Mouse (Mus musculus) intestine, embryonic 15.5 days (tissue): ENCODE results near the gene D6Ertd527e. TPM values are rescaled to one million over a fixed set of nuclear protein-coding genes. Genes with fewer than 3 reads are reported as not detected.

ENCODE experiments used
- ATAC-seq: fragments of 200-750 bp; cut with Nextera tagmentation; 2 replicates; pipeline ENCODE4 v1.8.0; 2017; ENCODE audit warnings: moderate TSS enrichment, moderate library complexity
- H3K27ac ChIP-seq: fragments of 300-500 bp; sonication (generic); 2 replicates; pipeline ENCODE4 v1.5.1; 2015; ENCODE audit warnings: mild to moderate bottlenecking, inconsistent platforms
- H3K27me3 ChIP-seq: fragments of 300-500 bp; sonication (generic); replicated peaks from 2 replicates; pipeline ENCODE4 v1.6.1; 2015; ENCODE audit warnings: inconsistent platforms
- H3K36me3 ChIP-seq: fragments of 300-500 bp; sonication (generic); 2 replicates; pipeline ENCODE4 v1.6.1; 2015; ENCODE audit warnings: inconsistent platforms
- H3K4me1 ChIP-seq: fragments of 300-500 bp; sonication (generic); replicated peaks from 2 replicates; pipeline ENCODE4 v1.6.1; 2015; ENCODE audit warnings: inconsistent platforms
- H3K4me2 ChIP-seq: fragments of 300-500 bp; sonication (generic); replicated peaks from 2 replicates; pipeline ENCODE4 v1.6.1; 2015; ENCODE audit warnings: mild to moderate bottlenecking, inconsistent platforms
- H3K4me3 ChIP-seq: fragments of 300-500 bp; sonication (generic); replicated peaks from 2 replicates; pipeline ENCODE4 v1.5.1; 2015; ENCODE audit warnings: inconsistent platforms
- H3K9ac ChIP-seq: fragments of 300-500 bp; sonication (generic); 2 replicates; pipeline ENCODE4 v1.6.1; 2015; ENCODE audit warnings: inconsistent platforms
- H3K9me3 ChIP-seq: fragments of 300-500 bp; sonication (generic); 2 replicates; pipeline ENCODE4 v1.6.1; 2016; ENCODE audit warnings: inconsistent platforms
- WGBS: fragments of 180-500 bp; shearing (Covaris S2); methylation state at CpG from one replicate; pipeline ENCODE4 v1.1.7; 2015; 5-methylcytosine and 5-hydroxymethylcytosine counted together
- polyA plus RNA-seq: library from polyadenylated mRNA; unstranded; fragments of >200 nt; fragmentation: Nextera tagmentation; extraction: Ambion mirVana; gene quantifications from 2 replicates; pipeline ENCODE4 v1.2.1, GENCODE M21; 2015

The D6Ertd527e gene
- polyA plus RNA-seq, 1 experiment from 2014 or later: 0.30 TPM

DNA sequence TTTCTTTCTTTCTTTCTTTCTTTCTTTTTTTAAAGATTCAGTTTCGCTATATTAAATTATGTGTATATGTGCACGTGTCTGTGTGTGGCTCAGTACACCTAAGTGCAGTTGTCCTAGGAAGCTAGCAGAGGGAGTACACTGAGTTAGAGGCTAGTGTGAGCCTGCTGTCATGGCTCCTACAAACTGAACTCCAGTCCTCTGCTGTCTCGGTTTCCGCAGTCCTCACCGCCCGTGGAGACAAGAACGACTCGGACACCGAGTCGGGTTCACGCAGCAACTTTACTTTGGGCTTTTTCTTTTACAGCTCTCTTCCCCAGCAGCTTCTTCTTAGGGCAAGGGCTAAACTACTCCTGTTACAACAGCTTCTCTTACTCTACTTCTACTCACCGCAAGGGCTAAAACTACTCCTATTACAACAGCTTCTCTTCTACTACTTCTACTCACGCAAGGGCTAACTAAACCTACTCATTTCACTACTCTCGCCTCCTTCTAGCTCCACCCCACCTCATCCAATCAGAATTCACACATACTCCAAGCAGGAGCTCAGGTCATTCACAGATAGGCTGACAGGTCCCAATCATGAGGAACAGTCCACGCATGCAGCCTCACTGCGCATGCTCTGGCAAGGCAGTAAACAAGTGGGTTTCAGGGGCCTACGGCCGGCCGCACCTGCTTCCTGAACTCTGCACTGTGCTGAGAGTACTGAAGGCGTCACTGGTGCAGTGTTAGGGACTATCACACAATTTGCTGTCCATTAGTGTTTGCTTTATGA, 14.7 kb downstream of the D6Ertd527e start:
- 75% methylated on average over 20 of the region's 20 CpGs for WGBS
- Histone ChIP-seq H3K4me2 (peak overlapping the region; percentile 26; the same call in 1 of the 2 replicates), H3K36me3 (no peaks in the 10 kb centered on the region), H3K27me3 (no peaks in the 10 kb centered on the region), H3K4me3 (no peak overlapping the region), H3K4me1 (no peaks in the 10 kb centered on the region), H3K27ac (peak overlapping the region; percentile 51; the same call in 1 of the 2 replicates), H3K9me3 (no peaks in the 10 kb centered on the region), H3K9ac (no peak overlapping the region)
- peak; percentile 90 for ATAC-seq

DNA sequence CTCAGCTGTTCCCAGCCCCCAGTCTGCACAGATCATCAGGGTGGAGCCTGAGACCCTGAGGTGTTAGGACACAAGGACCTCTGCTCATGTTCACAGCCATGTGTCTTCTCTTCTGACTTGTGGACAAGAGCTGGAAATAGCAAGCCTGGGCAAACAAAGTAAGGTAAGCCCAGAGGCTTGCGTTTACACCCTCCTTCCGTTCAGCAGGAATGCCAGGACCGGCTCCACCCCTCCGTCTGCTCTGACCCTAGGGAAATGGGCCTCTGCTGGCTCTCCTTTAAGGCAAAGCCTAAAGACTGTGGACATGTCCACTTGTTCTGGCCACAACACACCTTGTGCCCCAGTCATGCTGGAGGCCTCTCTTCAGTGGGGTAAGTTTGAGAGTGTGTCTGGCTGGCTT, 15.4 kb downstream of the D6Ertd527e start:
- Histone ChIP-seq H3K4me2 (peak overlapping the region; percentile 26; the same call in 1 of the 2 replicates), H3K9ac (no peak overlapping the region), H3K27me3 (no peaks in the 10 kb centered on the region), H3K4me3 (no peak overlapping the region), H3K27ac (peak overlapping the region; percentile 51; the same call in 1 of the 2 replicates), H3K4me1 (no peaks in the 10 kb centered on the region), H3K9me3 (no peaks in the 10 kb centered on the region), H3K36me3 (no peaks in the 10 kb centered on the region)
- peak; percentile 77 for ATAC-seq
- WGBS: 31% methylated on average over 4 of the region's 4 CpGs

DNA sequence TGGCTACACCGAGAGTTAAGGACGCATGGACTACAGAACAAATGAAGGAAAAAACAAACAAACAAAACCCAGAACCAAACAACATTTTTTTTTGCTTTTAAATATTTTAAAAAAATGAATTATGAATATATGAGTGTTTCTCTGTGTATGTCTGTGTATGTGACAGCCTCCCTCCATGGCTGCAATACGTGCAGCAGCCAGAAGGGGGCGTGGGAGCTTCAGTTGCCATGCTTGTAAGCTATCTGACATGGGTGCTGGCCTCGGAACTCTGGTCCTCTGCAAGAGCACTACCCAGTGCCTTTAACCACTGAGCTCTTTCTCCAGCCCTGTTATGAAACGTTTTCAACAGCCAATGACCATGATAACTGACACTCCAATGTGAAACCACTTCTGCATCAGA, 16.1 kb downstream of the D6Ertd527e start:
- no peak for ATAC-seq
- Histone ChIP-seq H3K27ac (no peak overlapping the region), H3K9ac (no peak overlapping the region), H3K36me3 (no peaks in the 10 kb centered on the region), H3K4me2 (no peak overlapping the region), H3K4me3 (no peak overlapping the region), H3K27me3 (no peaks in the 10 kb centered on the region), H3K4me1 (no peaks in the 10 kb centered on the region), H3K9me3 (no peaks in the 10 kb centered on the region)
- 82% methylated on average over 6 of the region's 6 CpGs for WGBS

DNA sequence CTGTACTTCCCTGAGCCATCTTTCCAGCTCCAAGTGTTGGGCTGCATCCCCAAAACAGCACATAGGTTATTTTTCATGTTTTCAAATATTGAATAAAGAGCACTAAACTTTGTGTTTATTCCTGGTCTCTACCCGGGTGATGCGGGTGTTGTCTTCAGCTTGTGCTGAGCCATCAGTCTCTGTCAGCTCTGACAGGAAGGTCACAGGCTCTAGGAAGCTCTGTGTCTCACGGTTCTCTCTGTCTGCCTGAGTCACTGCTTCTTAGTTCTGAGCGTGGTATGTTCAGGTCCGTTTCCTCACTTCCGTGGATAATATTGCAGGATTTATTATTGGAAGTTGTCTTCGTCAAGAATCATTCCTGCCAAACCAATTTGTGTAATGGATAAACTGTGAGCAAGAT, 17.4 kb downstream of the D6Ertd527e start:
- ATAC-seq: no peak
- no peak overlapping the region for H3K27ac ChIP-seq
- no peaks in the 10 kb centered on the region for H3K36me3 ChIP-seq
- H3K9me3 ChIP-seq: no peaks in the 10 kb centered on the region
- no peaks in the 10 kb centered on the region for H3K27me3 ChIP-seq
- H3K4me2 ChIP-seq: no peak overlapping the region
- no peak overlapping the region for H3K9ac ChIP-seq
- WGBS: 69% methylated on average over 7 of the region's 7 CpGs
- peaks cover 4% of the 10 kb centered on the region; the same call in 1 of the 2 replicates for H3K4me1 ChIP-seq
- H3K4me3 ChIP-seq: no peak overlapping the region

DNA sequence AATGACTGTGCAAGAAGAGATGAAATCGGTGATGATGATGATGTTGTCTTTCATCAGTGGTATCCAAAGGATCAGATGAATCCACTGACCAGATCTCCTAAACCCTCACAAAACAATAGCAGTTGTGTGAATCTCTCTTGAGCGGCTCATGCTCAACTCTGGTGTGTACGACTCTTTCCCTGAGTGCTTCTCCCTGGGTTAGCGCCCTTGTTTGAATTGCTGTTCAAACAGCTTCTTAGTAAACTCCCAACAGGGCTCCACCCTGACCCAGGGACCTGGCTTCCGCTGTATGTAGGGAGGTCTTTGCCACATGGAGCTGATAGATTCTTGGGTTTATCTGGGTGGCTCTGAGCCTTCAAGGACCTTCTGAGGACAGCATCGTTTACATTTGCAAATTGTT, 18.9 kb downstream of the D6Ertd527e start:
- Histone ChIP-seq H3K36me3 (no peaks in the 10 kb centered on the region), H3K27ac (no peak overlapping the region), H3K4me1 (peaks cover 10% of the 10 kb centered on the region; the same call in 1 of the 2 replicates), H3K4me2 (no peak overlapping the region), H3K9ac (no peak overlapping the region), H3K9me3 (no peaks in the 10 kb centered on the region), H3K4me3 (no peak overlapping the region), H3K27me3 (no peaks in the 10 kb centered on the region)
- 73% methylated on average over 6 of the region's 6 CpGs for WGBS
- ATAC-seq: no peak

DNA sequence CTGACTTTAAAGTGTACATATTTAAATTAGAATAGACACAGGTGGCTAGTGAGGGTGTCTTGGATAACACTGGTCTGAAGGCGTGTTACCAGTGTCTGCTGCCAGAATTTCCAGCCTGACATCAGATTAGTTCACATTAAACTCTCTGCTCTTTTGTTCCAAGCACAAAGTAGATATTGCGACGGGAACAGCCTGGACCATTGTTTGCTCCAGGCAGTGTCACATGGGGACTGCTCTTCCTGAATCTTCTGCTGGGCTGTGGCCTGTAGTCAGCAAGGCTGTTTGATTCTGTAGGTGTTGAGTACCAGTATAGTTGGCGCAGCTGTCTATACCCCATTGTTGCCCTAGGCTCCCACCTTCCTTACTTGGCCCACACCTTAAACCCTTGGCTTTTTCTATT, 19.4 kb downstream of the D6Ertd527e start:
- no peak overlapping the region for H3K27ac ChIP-seq
- ATAC-seq: no peak
- H3K4me1 ChIP-seq: peaks cover 10% of the 10 kb centered on the region; the same call in 1 of the 2 replicates
- no peaks in the 10 kb centered on the region for H3K9me3 ChIP-seq
- no peak overlapping the region for H3K4me2 ChIP-seq
- H3K9ac ChIP-seq: no peak overlapping the region
- H3K27me3 ChIP-seq: no peaks in the 10 kb centered on the region
- no peaks in the 10 kb centered on the region for H3K36me3 ChIP-seq
- H3K4me3 ChIP-seq: no peak overlapping the region
- 82% methylated on average over 4 of the region's 4 CpGs for WGBS

DNA sequence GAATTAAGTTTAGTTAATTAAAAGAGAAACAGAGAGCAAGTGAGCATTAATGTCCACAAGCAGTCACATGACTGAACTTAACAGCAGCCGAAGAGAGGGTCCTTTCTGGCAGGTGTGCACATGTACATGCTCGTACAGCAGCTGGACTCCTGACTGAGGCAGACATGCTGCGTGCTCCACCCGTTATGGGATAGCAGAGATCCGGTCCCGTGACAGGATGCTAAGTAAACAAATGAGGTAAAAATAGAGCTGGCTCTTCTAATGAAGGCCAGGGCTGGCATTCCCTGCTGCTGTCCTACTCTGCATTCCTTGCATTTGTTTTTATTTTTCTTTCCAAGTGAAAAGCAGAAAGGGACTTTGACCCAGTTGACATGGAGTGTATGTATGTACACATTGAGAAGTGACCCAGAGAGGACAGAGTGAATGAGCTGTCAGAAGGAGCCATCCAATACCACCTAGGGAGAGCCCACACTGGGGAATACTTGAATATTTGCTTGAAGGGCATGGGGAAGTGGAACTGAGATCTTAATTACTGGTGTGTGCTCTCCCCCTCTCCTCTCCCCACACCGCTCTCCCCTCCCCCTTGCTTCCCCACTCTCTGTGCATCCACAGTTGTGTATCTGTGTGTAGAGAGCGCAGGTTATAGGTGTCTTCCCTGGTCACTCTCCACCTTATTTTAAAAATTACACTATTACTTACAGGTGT, 22.7 kb downstream of the D6Ertd527e start:
- H3K36me3 ChIP-seq: no peaks in the 10 kb centered on the region
- H3K9ac ChIP-seq: no peak overlapping the region
- H3K9me3 ChIP-seq: no peaks in the 10 kb centered on the region
- no peaks in the 10 kb centered on the region for H3K27me3 ChIP-seq
- H3K4me3 ChIP-seq: no peak overlapping the region
- H3K27ac ChIP-seq: no peak overlapping the region
- peak; percentile 78 for ATAC-seq
- H3K4me1 ChIP-seq: peaks cover 10% of the 10 kb centered on the region; the same call in 1 of the 2 replicates
- WGBS: 37% methylated on average over 8 of the region's 8 CpGs
- H3K4me2 ChIP-seq: 0 out of 2 replicates have a peak overlapping the region, but pooled peaks have one; percentile 13

DNA sequence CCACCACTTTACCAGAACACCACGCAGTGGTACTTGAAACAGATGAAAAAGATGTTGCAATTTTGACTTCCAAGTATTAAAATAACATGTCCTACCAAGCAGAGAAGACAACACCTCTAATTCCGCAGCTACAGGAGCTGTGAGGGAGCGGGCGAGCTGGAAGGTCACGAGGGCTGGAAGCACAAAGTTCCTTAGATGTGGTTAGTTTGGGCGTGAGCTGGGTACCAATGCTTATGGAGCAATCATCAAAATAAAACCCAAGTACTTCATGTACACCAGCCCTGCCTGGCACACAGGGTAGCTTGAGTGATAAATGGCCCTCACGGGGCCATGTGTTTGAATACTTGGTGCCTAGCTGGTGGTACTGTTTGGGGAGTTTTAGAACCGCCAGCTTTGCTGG, 25.3 kb downstream of the D6Ertd527e start:
- Histone ChIP-seq H3K4me2 (no peak overlapping the region), H3K4me1 (peaks cover 10% of the 10 kb centered on the region; the same call in 1 of the 2 replicates), H3K9me3 (no peaks in the 10 kb centered on the region), H3K9ac (no peak overlapping the region), H3K27me3 (no peaks in the 10 kb centered on the region), H3K36me3 (no peaks in the 10 kb centered on the region), H3K4me3 (no peak overlapping the region), H3K27ac (no peak overlapping the region)
- WGBS: 86% methylated on average over 8 of the region's 8 CpGs
- ATAC-seq: no peak

DNA sequence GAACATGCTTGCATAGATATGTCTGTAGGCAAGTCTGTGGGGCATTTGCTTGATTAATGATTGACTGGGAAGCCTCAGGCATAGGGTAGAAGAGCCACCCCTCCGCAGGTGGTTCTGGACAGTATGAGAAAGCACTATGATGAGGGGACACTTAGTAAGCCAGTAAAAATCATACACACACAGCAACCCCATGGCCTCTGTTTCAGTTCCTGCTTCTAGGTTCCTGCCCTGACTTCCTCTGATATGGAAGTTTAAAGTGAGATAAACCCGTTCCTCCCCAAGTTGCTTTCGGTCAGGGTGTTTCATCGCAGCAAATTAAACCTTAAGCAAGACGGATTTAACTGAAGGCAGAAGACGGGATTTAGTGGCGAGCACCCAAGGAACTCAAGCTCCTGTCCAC, 26.1 kb downstream of the D6Ertd527e start:
- WGBS: 92% methylated on average over 7 of the region's 7 CpGs

DNA sequence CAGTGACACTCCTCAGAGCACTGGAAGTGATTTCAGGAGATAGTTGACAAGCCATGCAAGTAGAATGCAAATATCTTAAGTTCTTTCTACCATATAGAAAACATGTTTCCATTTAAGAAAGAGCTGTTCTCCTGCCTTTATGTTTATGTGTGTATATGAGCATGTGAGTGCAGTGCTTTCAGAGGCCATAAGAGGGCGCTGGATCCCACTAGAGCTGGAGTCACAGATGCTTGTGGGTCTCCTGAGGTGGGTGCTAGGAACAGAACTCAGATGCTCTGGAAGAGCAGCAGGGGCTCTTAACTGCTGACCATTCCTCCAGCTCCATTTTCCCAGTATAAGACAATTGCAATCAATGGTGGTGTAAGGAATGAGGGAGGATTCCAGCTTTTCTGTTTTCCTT, 26.5 kb downstream of the D6Ertd527e start:
- Histone ChIP-seq H3K27me3 (no peaks in the 10 kb centered on the region), H3K9ac (no peak overlapping the region), H3K4me1 (peaks cover 10% of the 10 kb centered on the region; the same call in 1 of the 2 replicates), H3K27ac (no peak overlapping the region), H3K36me3 (0 out of 2 replicates have a peak, but pooled peaks cover under 1% of the 10 kb centered on the region), H3K4me2 (no peak overlapping the region), H3K4me3 (no peak overlapping the region), H3K9me3 (no peaks in the 10 kb centered on the region)
- WGBS: 82% methylated on average over 1 of the region's 1 CpGs
- ATAC-seq: no peak

More for the DNA sequence above, 26.1 kb downstream of the D6Ertd527e start:
- H3K9ac ChIP-seq: no peak overlapping the region
- H3K27ac ChIP-seq: no peak overlapping the region
- no peaks in the 10 kb centered on the region for H3K36me3 ChIP-seq
- no peaks in the 10 kb centered on the region for H3K9me3 ChIP-seq
- H3K27me3 ChIP-seq: no peaks in the 10 kb centered on the region
- H3K4me2 ChIP-seq: no peak overlapping the region
- H3K4me3 ChIP-seq: no peak overlapping the region
- no peak for ATAC-seq
- H3K4me1 ChIP-seq: peaks cover 10% of the 10 kb centered on the region; the same call in 1 of the 2 replicates

DNA sequence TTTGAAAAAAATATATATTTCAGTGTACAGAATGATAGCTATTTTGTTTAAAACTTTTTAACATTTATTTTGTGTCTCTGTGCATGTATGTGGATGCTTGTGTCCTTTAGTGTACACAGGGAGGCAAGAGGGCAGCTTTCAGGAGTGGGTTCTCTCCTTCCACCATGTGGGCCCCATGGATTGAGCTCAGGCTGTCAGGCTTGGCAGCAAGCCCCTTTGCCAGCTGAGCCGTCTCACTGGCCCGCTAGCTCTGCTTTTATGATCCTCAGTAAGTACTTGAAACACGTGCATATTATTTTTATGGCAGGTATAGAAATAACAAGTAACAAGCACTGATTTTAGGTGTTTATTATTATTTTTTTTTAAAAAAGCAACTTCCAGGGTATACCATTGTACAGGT, 29.0 kb downstream of the D6Ertd527e start:
- Histone ChIP-seq H3K9ac (no peak overlapping the region), H3K4me1 (no peaks in the 10 kb centered on the region), H3K4me2 (no peak overlapping the region), H3K36me3 (peaks cover 4% of the 10 kb centered on the region; the same call in 1 of the 2 replicates), H3K27ac (no peak overlapping the region), H3K4me3 (no peak overlapping the region), H3K27me3 (no peaks in the 10 kb centered on the region), H3K9me3 (no peaks in the 10 kb centered on the region)
- ATAC-seq: no peak
- WGBS: 69% methylated on average over 3 of the region's 3 CpGs

DNA sequence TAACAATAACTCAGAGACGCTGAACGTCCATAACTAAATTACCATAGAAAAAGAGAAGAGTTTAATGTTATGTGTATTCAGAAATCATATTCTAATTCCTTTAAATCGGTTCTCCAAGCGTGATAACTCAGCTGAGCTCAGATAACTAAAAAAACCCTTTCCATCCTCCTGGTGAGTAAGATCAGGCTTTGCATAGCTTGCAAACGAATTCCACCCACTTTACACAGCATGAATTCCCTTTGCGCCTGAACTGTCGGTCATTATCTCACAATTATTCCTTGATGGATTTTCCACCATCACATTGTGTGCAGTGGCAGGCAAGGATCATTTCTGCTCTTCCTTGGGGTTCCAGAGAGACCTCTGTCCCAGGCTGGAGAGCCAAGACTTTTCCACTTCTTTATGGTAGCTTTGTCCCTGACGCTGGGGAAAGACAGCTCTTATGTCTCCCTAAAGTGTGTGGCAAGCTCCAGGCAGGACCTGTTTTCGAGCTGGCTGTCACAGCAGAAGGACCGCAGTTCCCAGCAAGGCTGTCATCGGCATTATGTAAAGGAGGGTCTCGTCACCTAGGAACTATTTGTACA, 29.5 kb downstream of the D6Ertd527e start:
- H3K4me3 ChIP-seq: no peak overlapping the region
- H3K9ac ChIP-seq: no peak overlapping the region
- H3K27me3 ChIP-seq: no peaks in the 10 kb centered on the region
- no peaks in the 10 kb centered on the region for H3K4me1 ChIP-seq
- no peak for ATAC-seq
- H3K27ac ChIP-seq: no peak overlapping the region
- WGBS: 78% methylated on average over 12 of the region's 12 CpGs
- H3K9me3 ChIP-seq: no peaks in the 10 kb centered on the region
- H3K36me3 ChIP-seq: peaks cover 4% of the 10 kb centered on the region; the same call in 1 of the 2 replicates
- H3K4me2 ChIP-seq: no peak overlapping the region
